Mouse (Mus musculus): ENCODE measurements around the gene Ttll12.

The Ttll12 gene

GRCm38 (mm10) chr15:83594513-83595363 lies at the start of gene Ttll12:
Ttll12 (minus strand) TSS chr15:83595157.
- peak; percentile 91 for DNase-seq (ENCODE audit: extremely low spot score, low spot score)

- no peak for DNase-seq (ENCODE audit: extremely low spot score, low spot score)
Measured at GRCm38 (mm10) chr15:83642518-83642917, 47.6 kb upstream of the Ttll12 start.

GRCm38 (mm10) chr15:83640208-83640607 lies 45.3 kb upstream of the Ttll12 start:
- no peak for DNase-seq (ENCODE audit: extremely low spot score, low spot score)

GRCm38 (mm10) chr15:83639160-83639559 lies 44.2 kb upstream of the Ttll12 start:
- DNase-seq (ENCODE audit: extremely low spot score, low spot score) = peak; percentile 59

- DNase-seq (ENCODE audit: extremely low spot score, low spot score) = peak; percentile 40
Measured at GRCm38 (mm10) chr15:83638196-83638899, 43.4 kb upstream of the Ttll12 start.

- DNase-seq (ENCODE audit: extremely low spot score, low spot score) = no peak
Measured at GRCm38 (mm10) chr15:83636759-83637158, 41.8 kb upstream of the Ttll12 start.

GRCm38 (mm10) chr15:83635251-83635650 lies 40.3 kb upstream of the Ttll12 start:
- no peak for DNase-seq (ENCODE audit: extremely low spot score, low spot score)

GRCm38 (mm10) chr15:83634076-83634475 lies 39.1 kb upstream of the Ttll12 start:
- no peak for DNase-seq (ENCODE audit: extremely low spot score, low spot score)

- DNase-seq (ENCODE audit: extremely low spot score, low spot score) = no peak
Measured at GRCm38 (mm10) chr15:83631071-83631470, 36.1 kb upstream of the Ttll12 start.

GRCm38 (mm10) chr15:83629716-83630115 lies 34.8 kb upstream of the Ttll12 start:
- DNase-seq (ENCODE audit: extremely low spot score, low spot score) = no peak

GRCm38 (mm10) chr15:83626142-83626645 lies 31.2 kb upstream of the Ttll12 start:
- no peak for DNase-seq (ENCODE audit: extremely low spot score, low spot score)

- DNase-seq (ENCODE audit: extremely low spot score, low spot score) = no peak
Measured at GRCm38 (mm10) chr15:83615245-83615644, 20.3 kb upstream of the Ttll12 start.

- peak; percentile 66 for DNase-seq (ENCODE audit: extremely low spot score, low spot score)
Measured at GRCm38 (mm10) chr15:83607115-83607802, 12.3 kb upstream of the Ttll12 start.

- no peak for DNase-seq (ENCODE audit: extremely low spot score, low spot score)
Measured at GRCm38 (mm10) chr15:83606700-83607099, 11.7 kb upstream of the Ttll12 start.

- DNase-seq (ENCODE audit: extremely low spot score, low spot score) = no peak
Measured at GRCm38 (mm10) chr15:83606216-83606615, 11.3 kb upstream of the Ttll12 start.

GRCm38 (mm10) chr15:83603426-83603825 lies 8.5 kb upstream of the Ttll12 start:
- no peak for DNase-seq (ENCODE audit: extremely low spot score, low spot score)

- no peak for DNase-seq (ENCODE audit: extremely low spot score, low spot score)
Measured at GRCm38 (mm10) chr15:83603046-83603396, 8.1 kb upstream of the Ttll12 start.

GRCm38 (mm10) chr15:83602372-83603045 lies 7.6 kb upstream of the Ttll12 start:
- no peak for DNase-seq (ENCODE audit: extremely low spot score, low spot score)

- DNase-seq (ENCODE audit: extremely low spot score, low spot score) = no peak
Measured at GRCm38 (mm10) chr15:83601185-83601584, 6.2 kb upstream of the Ttll12 start.

GRCm38 (mm10) chr15:83596833-83597232 lies 1.9 kb upstream of the Ttll12 start:
- DNase-seq (ENCODE audit: extremely low spot score, low spot score) = no peak

- DNase-seq (ENCODE audit: extremely low spot score, low spot score) = peak; percentile 30
Measured at GRCm38 (mm10) chr15:83595364-83595711, 381 bp upstream of the Ttll12 start.
